Mouse (Mus musculus): ENCODE results near the gene Sema6c. TPM values are rescaled to one million over a fixed set of nuclear protein-coding genes. Genes with fewer than 3 reads are reported as not detected.
A peak's percentile ranks its signal among the peaks of the same experiment; 100 is the strongest.

Sema6c gene
- polyA plus RNA-seq, 1 experiment from 2014 or later: 17.8 TPM

DNA sequence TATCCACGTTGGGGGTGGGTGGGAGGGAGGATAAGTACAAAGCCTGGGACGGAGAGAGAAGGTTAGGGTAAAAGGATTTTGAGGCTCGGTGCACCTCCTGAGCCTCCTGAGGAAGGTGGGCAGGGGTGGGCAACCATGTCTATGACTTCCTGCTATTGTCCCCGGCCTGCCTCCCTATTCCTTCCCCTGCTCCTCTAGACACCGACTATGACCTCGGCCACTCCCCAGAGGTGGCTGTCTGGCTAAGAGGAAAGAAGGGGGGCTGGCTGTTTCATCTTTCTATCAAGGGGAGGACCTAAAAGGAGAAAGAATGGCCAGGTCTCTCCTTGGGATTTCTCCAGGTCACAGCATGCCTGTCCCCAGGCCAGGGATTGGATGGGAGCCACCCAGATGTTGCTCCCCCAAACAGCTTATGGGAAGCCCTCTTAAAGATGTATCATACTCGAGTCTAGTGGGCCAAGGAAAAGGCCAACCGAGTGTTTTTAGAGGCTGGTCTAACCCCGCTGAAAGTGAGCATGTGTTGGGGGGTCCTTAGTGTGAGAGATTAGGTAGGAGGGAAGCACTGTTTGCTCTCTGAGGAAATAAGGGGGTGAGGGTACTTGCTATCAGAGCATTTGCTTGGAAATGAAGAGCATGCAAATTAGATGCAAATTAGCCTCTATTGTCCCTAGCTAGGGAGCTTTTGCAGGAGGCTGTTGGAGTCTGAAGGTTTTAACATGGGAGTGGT is 1.5 kb downstream of the Sema6c start:
- peak overlapping the region; percentile 81 for H3K9ac ChIP-seq (ENCODE audit: low read length)
- H3K36me3 ChIP-seq (ENCODE audit: control insufficient read depth, insufficient read depth, low read length): no peaks in the 10 kb centered on the region
- H3K4me1 ChIP-seq (ENCODE audit: control insufficient read depth, insufficient read depth, low read length): peaks cover 29% of the 10 kb centered on the region
- no peaks in the 10 kb centered on the region for H3K9me3 ChIP-seq (ENCODE audit: control insufficient read depth, low read length)
- no peaks in the 10 kb centered on the region; the same call in 1 of the 2 replicates for H3K27me3 ChIP-seq (ENCODE audit: control insufficient read depth, insufficient read depth, low read length)
- H3K27ac ChIP-seq (ENCODE audit: low read depth, low read length): peak overlapping the region; percentile 12; the same call in 1 of the 2 replicates
- 4% methylated on average over 9 of the region's 9 CpGs for WGBS
- DNase-seq (ENCODE audit: low spot score, missing footprints) (no peak), ATAC-seq (ENCODE audit: low FRiP score) (peak; percentile 4; the same call in 1 of the 2 replicates)
- peak overlapping the region; percentile 65 for H3K4me3 ChIP-seq (ENCODE audit: low read depth, low read length)
- peak overlapping the region; percentile 76 for H3K4me2 ChIP-seq

DNA sequence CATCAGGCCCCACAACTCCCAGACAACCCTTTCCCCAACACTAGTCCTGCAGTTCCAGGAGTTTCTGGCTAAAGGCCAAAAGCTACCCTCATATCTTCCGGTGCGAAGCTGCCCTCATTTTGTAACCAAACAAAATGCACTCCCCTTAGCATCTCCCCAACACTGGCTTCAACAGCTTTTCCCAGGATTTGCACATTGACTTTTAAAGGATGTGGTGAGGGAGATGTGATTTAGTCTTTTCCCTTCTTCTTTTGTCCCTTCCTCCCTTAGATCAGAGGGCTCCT is 2.0 kb downstream of the Sema6c start:
- peak overlapping the region; percentile 65 for H3K4me3 ChIP-seq (ENCODE audit: low read depth, low read length)
- no peak for DNase-seq (ENCODE audit: low spot score, missing footprints)
- no peak for ATAC-seq (ENCODE audit: low FRiP score)
- no peaks in the 10 kb centered on the region for H3K36me3 ChIP-seq (ENCODE audit: control insufficient read depth, insufficient read depth, low read length)
- no peaks in the 10 kb centered on the region for H3K9me3 ChIP-seq (ENCODE audit: control insufficient read depth, low read length)
- WGBS: 55% methylated on average over 2 of the region's 2 CpGs
- no peak overlapping the region for H3K27ac ChIP-seq (ENCODE audit: low read depth, low read length)
- H3K4me2 ChIP-seq: peak overlapping the region; percentile 76
- H3K4me1 ChIP-seq (ENCODE audit: control insufficient read depth, insufficient read depth, low read length): peaks cover 29% of the 10 kb centered on the region
- H3K27me3 ChIP-seq (ENCODE audit: control insufficient read depth, insufficient read depth, low read length): no peaks in the 10 kb centered on the region; the same call in 1 of the 2 replicates
- peak overlapping the region; percentile 81 for H3K9ac ChIP-seq (ENCODE audit: low read length)

GRCm38 (mm10) chr3:95163419-95164255 is 3.4 kb downstream of the Sema6c start:
- Histone ChIP-seq H3K4me1 (ENCODE audit: control insufficient read depth, insufficient read depth, low read length) (peaks cover 29% of the 10 kb centered on the region), H3K4me2 (peak overlapping the region; percentile 12; the same call in 1 of the 2 replicates), H3K27me3 (ENCODE audit: control insufficient read depth, insufficient read depth, low read length) (no peaks in the 10 kb centered on the region; the same call in 1 of the 2 replicates), H3K9ac (ENCODE audit: low read length) (no peak overlapping the region), H3K4me3 (ENCODE audit: low read depth, low read length) (no peak overlapping the region), H3K9me3 (ENCODE audit: control insufficient read depth, low read length) (no peaks in the 10 kb centered on the region), H3K36me3 (ENCODE audit: control insufficient read depth, insufficient read depth, low read length) (peaks cover 5% of the 10 kb centered on the region), H3K27ac (ENCODE audit: low read depth, low read length) (no peak overlapping the region)
- WGBS: 69% methylated on average over 11 of the region's 11 CpGs
- DNase-seq (ENCODE audit: low spot score, missing footprints) (no peak), ATAC-seq (ENCODE audit: low FRiP score) (no peak)

DNA sequence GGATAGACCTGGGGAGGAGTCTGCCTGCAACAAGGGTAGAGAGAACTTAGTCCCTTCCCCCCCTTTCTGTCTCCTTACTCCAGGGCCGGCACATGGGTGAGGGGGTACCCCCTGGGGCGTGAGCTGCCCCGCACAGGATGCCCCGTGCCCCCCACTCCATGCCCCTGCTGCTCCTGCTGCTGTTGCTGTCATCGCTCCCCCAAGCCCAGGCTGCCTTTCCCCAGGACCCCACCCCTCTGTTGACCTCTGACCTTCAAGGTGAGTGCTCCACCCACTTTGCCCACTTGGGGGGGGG is 3.9 kb downstream of the Sema6c start:
- Histone ChIP-seq H3K4me2 (no peak overlapping the region), H3K4me3 (ENCODE audit: low read depth, low read length) (no peak overlapping the region), H3K9ac (ENCODE audit: low read length) (no peak overlapping the region), H3K9me3 (ENCODE audit: control insufficient read depth, low read length) (no peaks in the 10 kb centered on the region), H3K4me1 (ENCODE audit: control insufficient read depth, insufficient read depth, low read length) (peaks cover 29% of the 10 kb centered on the region), H3K27ac (ENCODE audit: low read depth, low read length) (no peak overlapping the region), H3K27me3 (ENCODE audit: control insufficient read depth, insufficient read depth, low read length) (no peaks in the 10 kb centered on the region; the same call in 1 of the 2 replicates), H3K36me3 (ENCODE audit: control insufficient read depth, insufficient read depth, low read length) (peaks cover 6% of the 10 kb centered on the region)
- 74% methylated on average over 5 of the region's 5 CpGs for WGBS
- DNase-seq (ENCODE audit: low spot score, missing footprints) (no peak), ATAC-seq (ENCODE audit: low FRiP score) (no peak)

DNA sequence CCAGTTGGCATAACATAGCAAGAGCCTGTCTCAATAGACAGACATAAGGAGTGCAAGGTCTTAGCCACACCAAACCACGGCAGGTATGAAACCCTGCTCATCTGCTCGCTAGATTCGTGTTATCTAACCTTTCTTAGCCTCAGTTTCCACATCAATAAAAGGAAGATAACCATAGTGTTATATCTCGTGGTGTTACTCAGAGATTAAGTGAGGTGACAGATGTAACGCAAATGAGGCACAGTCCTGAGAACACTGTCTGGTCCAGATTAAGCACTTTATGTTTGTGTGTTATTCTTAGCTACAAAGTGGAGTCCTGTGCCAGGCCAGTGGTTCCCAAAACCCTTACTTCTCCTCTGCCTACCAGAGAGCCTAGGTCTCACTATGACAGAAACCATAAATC is 4.6 kb downstream of the Sema6c start:
- H3K9ac ChIP-seq (ENCODE audit: low read length): no peak overlapping the region
- DNase-seq (ENCODE audit: low spot score, missing footprints): no peak
- H3K27me3 ChIP-seq (ENCODE audit: control insufficient read depth, insufficient read depth, low read length): peaks cover 3% of the 10 kb centered on the region
- peaks cover 22% of the 10 kb centered on the region for H3K4me1 ChIP-seq (ENCODE audit: control insufficient read depth, insufficient read depth, low read length)
- no peak overlapping the region for H3K4me2 ChIP-seq
- H3K27ac ChIP-seq (ENCODE audit: low read depth, low read length): no peak overlapping the region
- H3K9me3 ChIP-seq (ENCODE audit: control insufficient read depth, low read length): no peaks in the 10 kb centered on the region
- WGBS: 84% methylated on average over 5 of the region's 5 CpGs
- ATAC-seq (ENCODE audit: low FRiP score): no peak
- peaks cover 6% of the 10 kb centered on the region for H3K36me3 ChIP-seq (ENCODE audit: control insufficient read depth, insufficient read depth, low read length)
- no peak overlapping the region for H3K4me3 ChIP-seq (ENCODE audit: low read depth, low read length)

- 88% methylated on average over 10 of the region's 10 CpGs for WGBS
- no peak for DNase-seq (ENCODE audit: low spot score, missing footprints)
- Histone ChIP-seq H3K27ac (ENCODE audit: low read depth, low read length) (no peak overlapping the region), H3K9me3 (ENCODE audit: control insufficient read depth, low read length) (no peaks in the 10 kb centered on the region), H3K27me3 (ENCODE audit: control insufficient read depth, insufficient read depth, low read length) (peaks cover 47% of the 10 kb centered on the region), H3K4me3 (ENCODE audit: low read depth, low read length) (no peak overlapping the region), H3K4me1 (ENCODE audit: control insufficient read depth, insufficient read depth, low read length) (peaks cover 11% of the 10 kb centered on the region), H3K9ac (ENCODE audit: low read length) (no peak overlapping the region), H3K4me2 (no peak overlapping the region), H3K36me3 (ENCODE audit: control insufficient read depth, insufficient read depth, low read length) (peaks cover 24% of the 10 kb centered on the region)
- no peak for ATAC-seq (ENCODE audit: low FRiP score)
These were observed 9.7 kb downstream of the Sema6c start for GRCm38 (mm10) chr3:95169996-95170395.

DNA sequence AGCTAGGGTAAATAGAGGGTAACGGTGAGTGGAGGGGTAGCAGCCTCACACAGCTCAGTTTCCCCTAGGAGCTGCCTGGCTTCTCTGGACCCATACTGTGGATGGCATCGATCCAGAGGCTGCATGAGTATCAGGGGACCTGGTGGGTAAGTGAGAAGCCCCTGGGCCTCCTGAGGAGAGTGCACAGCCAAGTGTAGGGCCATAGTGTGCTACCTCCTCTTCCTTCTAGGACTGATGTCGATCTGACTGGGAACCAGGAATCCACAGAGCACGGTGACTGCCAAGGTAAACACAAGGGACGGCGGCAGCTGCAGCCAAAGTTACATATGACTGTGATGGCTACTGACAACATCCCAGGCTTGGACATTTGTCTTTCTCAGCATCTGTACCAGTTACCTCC is 10.8 kb downstream of the Sema6c start:
- no peak overlapping the region for H3K27ac ChIP-seq (ENCODE audit: low read depth, low read length)
- no peak for DNase-seq (ENCODE audit: low spot score, missing footprints)

DNA sequence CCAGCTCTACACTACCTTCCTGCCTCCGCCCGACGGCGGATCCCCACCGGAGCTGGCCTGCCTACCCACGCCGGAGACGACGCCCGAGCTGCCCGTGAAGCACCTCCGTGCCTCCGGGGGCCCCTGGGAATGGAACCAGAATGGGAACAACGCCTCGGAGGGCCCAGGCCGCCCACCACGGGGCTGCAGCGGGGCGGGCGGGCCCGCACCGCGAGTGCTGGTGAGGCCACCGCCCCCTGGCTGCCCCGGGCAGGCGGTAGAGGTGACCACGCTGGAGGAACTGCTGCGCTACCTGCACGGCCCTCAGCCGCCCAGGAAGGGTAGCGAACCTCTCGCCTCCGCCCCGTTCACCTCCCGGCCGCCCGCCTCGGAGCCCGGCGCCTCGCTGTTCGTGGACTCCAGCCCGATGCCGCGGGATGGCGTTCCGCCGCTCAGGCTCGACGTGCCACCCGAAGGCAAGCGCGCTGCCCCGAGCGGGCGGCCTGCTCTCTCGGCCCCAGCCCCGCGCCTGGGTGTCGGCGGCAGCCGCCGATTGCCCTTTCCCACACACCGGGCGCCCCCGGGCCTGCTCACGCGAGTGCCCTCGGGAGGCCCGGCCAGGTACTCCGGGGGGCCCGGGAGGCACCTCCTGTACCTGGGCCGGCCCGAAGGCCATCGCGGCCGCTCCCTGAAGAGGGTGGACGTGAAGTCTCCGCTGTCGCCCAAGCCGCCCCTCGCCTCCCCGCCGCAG is 12.4 kb downstream of the Sema6c start:
- Histone ChIP-seq H3K4me2 (no peak overlapping the region), H3K9ac (ENCODE audit: low read length) (0 out of 2 replicates have a peak overlapping the region, but pooled peaks have one; percentile 20), H3K4me3 (ENCODE audit: low read depth, low read length) (peak overlapping the region; percentile 24), H3K9me3 (ENCODE audit: control insufficient read depth, low read length) (no peaks in the 10 kb centered on the region), H3K27ac (ENCODE audit: low read depth, low read length) (no peak overlapping the region), H3K36me3 (ENCODE audit: control insufficient read depth, insufficient read depth, low read length) (peaks cover 24% of the 10 kb centered on the region), H3K4me1 (ENCODE audit: control insufficient read depth, insufficient read depth, low read length) (peaks cover 11% of the 10 kb centered on the region), H3K27me3 (ENCODE audit: control insufficient read depth, insufficient read depth, low read length) (peaks cover 47% of the 10 kb centered on the region)
- WGBS: 11% methylated on average over 75 of the region's 84 CpGs
- peak; percentile 93 for DNase-seq (ENCODE audit: low spot score, missing footprints)
- ATAC-seq (ENCODE audit: low FRiP score): peak; percentile 26; the same call in 1 of the 2 replicates

More for the DNA sequence above, 10.8 kb downstream of the Sema6c start:
- no peak for ATAC-seq (ENCODE audit: low FRiP score)
- Histone ChIP-seq H3K36me3 (ENCODE audit: control insufficient read depth, insufficient read depth, low read length) (peaks cover 24% of the 10 kb centered on the region), H3K9ac (ENCODE audit: low read length) (no peak overlapping the region), H3K4me2 (no peak overlapping the region), H3K27me3 (ENCODE audit: control insufficient read depth, insufficient read depth, low read length) (peaks cover 47% of the 10 kb centered on the region), H3K4me1 (ENCODE audit: control insufficient read depth, insufficient read depth, low read length) (peaks cover 11% of the 10 kb centered on the region), H3K4me3 (ENCODE audit: low read depth, low read length) (no peak overlapping the region), H3K9me3 (ENCODE audit: control insufficient read depth, low read length) (no peaks in the 10 kb centered on the region)
- 92% methylated on average over 6 of the region's 6 CpGs for WGBS
